Mouse (Mus musculus) kidney, adult 2 months (tissue): Measurements from ENCODE around the gene Nat8f6.
"Not testable (repeated sequence)": the region's sequence is repeated elsewhere in the genome, so short reads cannot be mapped to it uniquely, and the experiment has no call there.

Experiments used
- CTCF ChIP-seq: fragments of 200-500 bp; conservative IDR thresholded peaks from 2 replicates; pipeline ENCODE4 v1.5.1; 2011; ENCODE audit warnings: low read depth, mild to moderate bottlenecking, control low read depth, low read length, moderate library complexity, mixed read lengths; ENCODE audit not compliant: insufficient read depth, insufficient read length
- POLR2A ChIP-seq: fragments of 200-500 bp; IDR thresholded peaks from one replicate; pipeline ENCODE4 v1.6.1; 2011; ENCODE audit warnings: low read depth, low read length, control low read depth

- TF ChIP-seq CTCF, POLR2A: not testable (repeated sequence)
These were observed 48.3 kb upstream of the Nat8f6 start, which contains the start of gene Nat8f2 for GRCm38 (mm10) chr6:85869006-85869405.
